Mouse (Mus musculus): ENCODE results near the gene Olfr789. TPM values are rescaled to one million over a fixed set of nuclear protein-coding genes. Genes with fewer than 3 reads are reported as not detected.

Olfr789 gene
- polyA plus RNA-seq (2014; fragmentation: Nextera tagmentation; extraction: Ambion mirVana) = not detected in 2 replicates

- 63% methylated on average over 2 of the region's 2 CpGs for WGBS
- no peaks in the 10 kb centered on the region for H3K9me3 ChIP-seq (ENCODE audit: control insufficient read depth, low read length)
- DNase-seq (ENCODE audit: low spot score) = no peak
- no peaks in the 10 kb centered on the region for H3K27me3 ChIP-seq (replicated peaks; ENCODE audit: control insufficient read depth, insufficient read depth, low read length)
- no peak for ATAC-seq (ENCODE audit: low read depth)
- no peak within 1 kb of the TSS for H3K9ac ChIP-seq (ENCODE audit: low read depth, low read length)
- H3K4me2 ChIP-seq (ENCODE audit: low read depth, low read length) = no peak within 1 kb of the TSS
- H3K4me1 ChIP-seq (ENCODE audit: control insufficient read depth, insufficient read depth, low read length) = no peaks in the 10 kb centered on the region
- H3K27ac ChIP-seq (replicated peaks; ENCODE audit: low read depth, low read length) = no peak within 1 kb of the TSS
- H3K36me3 ChIP-seq (ENCODE audit: control insufficient read depth, insufficient read depth, low read length) = no peaks in the 10 kb centered on the region
- H3K4me3 ChIP-seq (ENCODE audit: low read depth, low read length) = no peak within 1 kb of the TSS
These were observed at the start of gene Olfr789 for GRCm38 (mm10) chr10:129484452-129484851. TSS of gene Olfr789 (plus strand) at chr10:129484752.

GRCm38 (mm10) chr10:129461562-129461961 is 23.0 kb upstream of the Olfr789 start, which contains the start of gene Olfr787:
TSS of gene Olfr787 (plus strand) at chr10:129461862.
- no peak for ATAC-seq (ENCODE audit: low read depth)
- Histone ChIP-seq H3K4me1 (ENCODE audit: control insufficient read depth, insufficient read depth, low read length) (no peaks in the 10 kb centered on the region), H3K9ac (ENCODE audit: low read depth, low read length) (no peak within 1 kb of the TSS), H3K4me3 (ENCODE audit: low read depth, low read length) (no peak within 1 kb of the TSS), H3K27ac (replicated peaks; ENCODE audit: low read depth, low read length) (no peak within 1 kb of the TSS), H3K27me3 (replicated peaks; ENCODE audit: control insufficient read depth, insufficient read depth, low read length) (no peaks in the 10 kb centered on the region), H3K36me3 (ENCODE audit: control insufficient read depth, insufficient read depth, low read length) (no peaks in the 10 kb centered on the region), H3K4me2 (ENCODE audit: low read depth, low read length) (no peak within 1 kb of the TSS), H3K9me3 (ENCODE audit: control insufficient read depth, low read length) (no peaks in the 10 kb centered on the region)
- 74% methylated on average over 3 of the region's 3 CpGs for WGBS
- DNase-seq (ENCODE audit: low spot score) = no peak

GRCm38 (mm10) chr10:129470698-129471097 is 13.9 kb upstream of the Olfr789 start, which contains the start of gene Olfr788:
TSS of gene Olfr788 (plus strand) at chr10:129470998.
- H3K9me3 ChIP-seq (ENCODE audit: control insufficient read depth, low read length) = no peaks in the 10 kb centered on the region
- no peak within 1 kb of the TSS for H3K9ac ChIP-seq (ENCODE audit: low read depth, low read length)
- H3K27ac ChIP-seq (replicated peaks; ENCODE audit: low read depth, low read length) = no peak within 1 kb of the TSS
- H3K4me1 ChIP-seq (ENCODE audit: control insufficient read depth, insufficient read depth, low read length) = no peaks in the 10 kb centered on the region
- no peak within 1 kb of the TSS for H3K4me2 ChIP-seq (ENCODE audit: low read depth, low read length)
- H3K27me3 ChIP-seq (replicated peaks; ENCODE audit: control insufficient read depth, insufficient read depth, low read length) = no peaks in the 10 kb centered on the region
- ATAC-seq (ENCODE audit: low read depth) (no peak), DNase-seq (ENCODE audit: low spot score) (no peak)
- H3K4me3 ChIP-seq (ENCODE audit: low read depth, low read length) = no peak within 1 kb of the TSS
- no peaks in the 10 kb centered on the region for H3K36me3 ChIP-seq (ENCODE audit: control insufficient read depth, insufficient read depth, low read length)

GRCm38 (mm10) chr10:129473256-129473655 is 11.3 kb upstream of the Olfr789 start:
- Histone ChIP-seq H3K4me1 (ENCODE audit: control insufficient read depth, insufficient read depth, low read length) (no peaks in the 10 kb centered on the region), H3K9ac (ENCODE audit: low read depth, low read length) (no peak overlapping the region), H3K27ac (replicated peaks; ENCODE audit: low read depth, low read length) (no peak overlapping the region), H3K4me2 (ENCODE audit: low read depth, low read length) (no peak overlapping the region), H3K27me3 (replicated peaks; ENCODE audit: control insufficient read depth, insufficient read depth, low read length) (no peaks in the 10 kb centered on the region), H3K36me3 (ENCODE audit: control insufficient read depth, insufficient read depth, low read length) (no peaks in the 10 kb centered on the region), H3K4me3 (ENCODE audit: low read depth, low read length) (no peak overlapping the region), H3K9me3 (ENCODE audit: control insufficient read depth, low read length) (no peaks in the 10 kb centered on the region)
- DNase-seq (ENCODE audit: low spot score) (no peak), ATAC-seq (ENCODE audit: low read depth) (no peak)
- 62% methylated on average over 2 of the region's 2 CpGs for WGBS

- Histone ChIP-seq H3K27ac (replicated peaks; ENCODE audit: low read depth, low read length) (no peak overlapping the region), H3K4me2 (ENCODE audit: low read depth, low read length) (no peak overlapping the region), H3K36me3 (ENCODE audit: control insufficient read depth, insufficient read depth, low read length) (no peaks in the 10 kb centered on the region), H3K27me3 (replicated peaks; ENCODE audit: control insufficient read depth, insufficient read depth, low read length) (no peaks in the 10 kb centered on the region), H3K4me1 (ENCODE audit: control insufficient read depth, insufficient read depth, low read length) (no peaks in the 10 kb centered on the region), H3K9ac (ENCODE audit: low read depth, low read length) (no peak overlapping the region), H3K4me3 (ENCODE audit: low read depth, low read length) (no peak overlapping the region), H3K9me3 (ENCODE audit: control insufficient read depth, low read length) (no peaks in the 10 kb centered on the region)
- no peak for DNase-seq (ENCODE audit: low spot score)
- ATAC-seq (ENCODE audit: low read depth) = no peak
These were observed 10.8 kb upstream of the Olfr789 start for GRCm38 (mm10) chr10:129473723-129474122.

- H3K27me3 ChIP-seq (replicated peaks; ENCODE audit: control insufficient read depth, insufficient read depth, low read length) = no peaks in the 10 kb centered on the region
- no peak overlapping the region for H3K27ac ChIP-seq (replicated peaks; ENCODE audit: low read depth, low read length)
- H3K4me2 ChIP-seq (ENCODE audit: low read depth, low read length) = no peak overlapping the region
- H3K4me1 ChIP-seq (ENCODE audit: control insufficient read depth, insufficient read depth, low read length) = no peaks in the 10 kb centered on the region
- WGBS = 75% methylated on average over 2 of the region's 2 CpGs
- DNase-seq (ENCODE audit: low spot score) (no peak), ATAC-seq (ENCODE audit: low read depth) (no peak)
- H3K4me3 ChIP-seq (ENCODE audit: low read depth, low read length) = no peak overlapping the region
- H3K9ac ChIP-seq (ENCODE audit: low read depth, low read length) = no peak overlapping the region
- H3K36me3 ChIP-seq (ENCODE audit: control insufficient read depth, insufficient read depth, low read length) = no peaks in the 10 kb centered on the region
- H3K9me3 ChIP-seq (ENCODE audit: control insufficient read depth, low read length) = no peaks in the 10 kb centered on the region
These were observed 5.5 kb downstream of the Olfr789 start for GRCm38 (mm10) chr10:129490101-129490500.

- no peak within 1 kb of the TSS for H3K4me3 ChIP-seq (ENCODE audit: low read depth, low read length)
- no peaks in the 10 kb centered on the region for H3K4me1 ChIP-seq (ENCODE audit: control insufficient read depth, insufficient read depth, low read length)
- ATAC-seq (ENCODE audit: low read depth) (no peak), DNase-seq (ENCODE audit: low spot score) (no peak)
- H3K36me3 ChIP-seq (ENCODE audit: control insufficient read depth, insufficient read depth, low read length) = no peaks in the 10 kb centered on the region
- no peak within 1 kb of the TSS for H3K27ac ChIP-seq (replicated peaks; ENCODE audit: low read depth, low read length)
- no peaks in the 10 kb centered on the region for H3K27me3 ChIP-seq (replicated peaks; ENCODE audit: control insufficient read depth, insufficient read depth, low read length)
- no peak within 1 kb of the TSS for H3K4me2 ChIP-seq (ENCODE audit: low read depth, low read length)
- no peaks in the 10 kb centered on the region for H3K9me3 ChIP-seq (ENCODE audit: control insufficient read depth, low read length)
- H3K9ac ChIP-seq (ENCODE audit: low read depth, low read length) = no peak within 1 kb of the TSS
These were observed 13.6 kb downstream of the Olfr789 start, which contains the start of gene Olfr790 for GRCm38 (mm10) chr10:129498192-129498591. TSS of gene Olfr790 (plus strand) at chr10:129498492.

GRCm38 (mm10) chr10:129521492-129521891 is 36.9 kb downstream of the Olfr789 start, which contains the start of gene Olfr791:
TSS of gene Olfr791 (plus strand) at chr10:129521792.
- no peaks in the 10 kb centered on the region for H3K9me3 ChIP-seq (ENCODE audit: control insufficient read depth, low read length)
- no peaks in the 10 kb centered on the region for H3K4me1 ChIP-seq (ENCODE audit: control insufficient read depth, insufficient read depth, low read length)
- H3K4me3 ChIP-seq (ENCODE audit: low read depth, low read length) = no peak within 1 kb of the TSS
- ATAC-seq (ENCODE audit: low read depth) (no peak), DNase-seq (ENCODE audit: low spot score) (no peak)
- H3K27ac ChIP-seq (replicated peaks; ENCODE audit: low read depth, low read length) = no peak within 1 kb of the TSS
- H3K9ac ChIP-seq (ENCODE audit: low read depth, low read length) = no peak within 1 kb of the TSS
- H3K4me2 ChIP-seq (ENCODE audit: low read depth, low read length) = no peak within 1 kb of the TSS
- no peaks in the 10 kb centered on the region for H3K36me3 ChIP-seq (ENCODE audit: control insufficient read depth, insufficient read depth, low read length)
- no peaks in the 10 kb centered on the region for H3K27me3 ChIP-seq (replicated peaks; ENCODE audit: control insufficient read depth, insufficient read depth, low read length)
- 60% methylated on average over 3 of the region's 3 CpGs for WGBS

- Histone ChIP-seq H3K9me3 (ENCODE audit: control insufficient read depth, low read length) (0 out of 2 replicates have a peak, but pooled peaks cover 4% of the 10 kb centered on the region), H3K27me3 (replicated peaks; ENCODE audit: control insufficient read depth, insufficient read depth, low read length) (no peaks in the 10 kb centered on the region), H3K9ac (ENCODE audit: low read depth, low read length) (no peak within 1 kb of the TSS), H3K4me1 (ENCODE audit: control insufficient read depth, insufficient read depth, low read length) (no peaks in the 10 kb centered on the region), H3K27ac (replicated peaks; ENCODE audit: low read depth, low read length) (no peak within 1 kb of the TSS), H3K36me3 (ENCODE audit: control insufficient read depth, insufficient read depth, low read length) (no peaks in the 10 kb centered on the region), H3K4me2 (ENCODE audit: low read depth, low read length) (no peak within 1 kb of the TSS), H3K4me3 (ENCODE audit: low read depth, low read length) (no peak within 1 kb of the TSS)
- 67% methylated on average over 1 of the region's 1 CpGs for WGBS
- ATAC-seq (ENCODE audit: low read depth) (no peak), DNase-seq (ENCODE audit: low spot score) (no peak)
These were observed 54.3 kb downstream of the Olfr789 start, which contains the start of gene Olfr792 for GRCm38 (mm10) chr10:129538862-129539261. TSS of gene Olfr792 (plus strand) at chr10:129539162.
